Mouse (Mus musculus) neural tube, postnatal 0 days (tissue): ENCODE results near the gene Olfr586. TPM values are rescaled to one million over a fixed set of nuclear protein-coding genes. Genes with fewer than 3 reads are reported as not detected.

Experiments used
- polyA plus RNA-seq: library from polyadenylated mRNA; unstranded; fragments of >200 nt; fragmentation: Nextera tagmentation; extraction: Ambion mirVana; gene quantifications from 2 replicates; pipeline ENCODE4 v1.2.1, GENCODE M21; 2015

The Olfr586 gene
- polyA plus RNA-seq, result not detected in 2 replicates

DNA sequence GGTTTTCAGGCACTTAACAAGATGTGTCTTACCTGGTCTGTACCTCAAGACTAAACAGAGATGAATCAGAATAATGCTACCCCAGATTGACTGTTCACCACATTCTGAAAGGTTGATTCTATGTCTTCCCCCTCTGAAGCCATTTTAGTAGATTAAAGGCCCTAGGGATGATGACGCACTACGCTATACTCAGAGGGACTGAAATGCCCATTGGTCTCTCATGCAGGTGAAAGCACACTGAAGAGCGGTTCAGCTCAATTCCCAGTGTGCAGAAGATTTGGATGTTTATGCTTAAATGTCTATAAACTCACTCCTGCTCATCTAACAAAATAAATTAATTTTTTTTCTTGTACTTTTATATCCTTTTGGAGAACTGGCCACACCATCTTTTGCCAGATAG, at the start of gene Olfr586:
Olfr586 (minus strand) TSS at position 101 of the 400 bp plus-strand sequence.

GRCm38 (mm10) chr7:103156256-103156655, 30.8 kb upstream of the Olfr586 start, which contains the start of gene Olfr589:
Olfr589 (minus strand) TSS chr7:103156356.

GRCm38 (mm10) chr7:103140579-103140978, 15.1 kb upstream of the Olfr586 start, which contains the start of gene Olfr588-ps1:
Olfr588-ps1 (plus strand) TSS chr7:103140879.

GRCm38 (mm10) chr7:103097420-103097819, 28.0 kb downstream of the Olfr586 start, which contains the start of gene Olfr585:
Olfr585 (plus strand) TSS chr7:103097720.

GRCm38 (mm10) chr7:103081585-103081984, 43.9 kb downstream of the Olfr586 start, which contains the start of gene Olfr584:
Olfr584 (plus strand) TSS chr7:103081885.

Other genes with a start within 250 kb of the Olfr586 start
- not detected in 2 replicates for gene Olfr568, start 248.5 kb downstream of the Olfr586 start, polyA plus RNA-seq
- gene Olfr569, start 234.8 kb downstream of the Olfr586 start, polyA plus RNA-seq, result not detected in 2 replicates
- not detected in 2 replicates for gene Olfr570, start 231.1 kb downstream of the Olfr586 start, polyA plus RNA-seq
- not detected in 2 replicates for gene Olfr571, start 208.1 kb downstream of the Olfr586 start, polyA plus RNA-seq
- not detected in 2 replicates for gene Olfr572, start 201.2 kb downstream of the Olfr586 start, polyA plus RNA-seq
- not detected in 2 replicates for gene Olfr573-ps1, start 183.1 kb downstream of the Olfr586 start, polyA plus RNA-seq
- gene Olfr574, start 177.2 kb downstream of the Olfr586 start, polyA plus RNA-seq, result not detected in 2 replicates
- gene Olfr575, start 166.9 kb downstream of the Olfr586 start, polyA plus RNA-seq, result not detected in 2 replicates
- gene Olfr576, start 163.0 kb downstream of the Olfr586 start, polyA plus RNA-seq, result not detected in 2 replicates
- not detected in 2 replicates for gene Olfr577, start 149.7 kb downstream of the Olfr586 start, polyA plus RNA-seq
- gene Olfr578, start 136.3 kb downstream of the Olfr586 start, polyA plus RNA-seq, result not detected in 2 replicates
- not detected in 2 replicates for gene Olfr582, start 87.6 kb downstream of the Olfr586 start, polyA plus RNA-seq
- not detected in 2 replicates for gene Olfr583, start 74.3 kb downstream of the Olfr586 start, polyA plus RNA-seq
- gene Olfr584, start 43.8 kb downstream of the Olfr586 start, polyA plus RNA-seq, result not detected in 2 replicates
- not detected in 2 replicates for gene Olfr585, start 27.9 kb downstream of the Olfr586 start, polyA plus RNA-seq
- not detected in 2 replicates for gene Olfr588-ps1, start 15.2 kb upstream of the Olfr586 start, polyA plus RNA-seq
- not detected in 2 replicates for gene Olfr589, start 30.7 kb upstream of the Olfr586 start, polyA plus RNA-seq
- gene Olfr591, start 52.7 kb upstream of the Olfr586 start, polyA plus RNA-seq, result not detected in 2 replicates
- not detected in 2 replicates for gene Olfr592, start 59.2 kb upstream of the Olfr586 start, polyA plus RNA-seq
- gene Olfr593, start 86.2 kb upstream of the Olfr586 start, polyA plus RNA-seq, result not detected in 2 replicates
- gene Olfr594, start 91.4 kb upstream of the Olfr586 start, polyA plus RNA-seq, result not detected in 2 replicates
- not detected in 2 replicates for gene Usp17ld, start 126.9 kb upstream of the Olfr586 start, polyA plus RNA-seq
- not detected in 2 replicates for gene Olfr596, start 180.0 kb upstream of the Olfr586 start, polyA plus RNA-seq
- gene Olfr597, start 190.7 kb upstream of the Olfr586 start, polyA plus RNA-seq, result not detected in 2 replicates
- gene Olfr598, start 197.9 kb upstream of the Olfr586 start, polyA plus RNA-seq, result not detected in 2 replicates
- gene Olfr599, start 210.3 kb upstream of the Olfr586 start, polyA plus RNA-seq, result not detected in 2 replicates
- gene Olfr600, start 224.0 kb upstream of the Olfr586 start, polyA plus RNA-seq, result not detected in 2 replicates
- not detected in 2 replicates for gene Olfr601, start 237.0 kb upstream of the Olfr586 start, polyA plus RNA-seq